Mouse (Mus musculus) midbrain, embryonic 14.5 days (tissue): ENCODE data around the gene Nlrx1. TPM values are rescaled to one million over a fixed set of nuclear protein-coding genes. Genes with fewer than 3 reads are reported as not detected.

Experiments
- ATAC-seq: fragments of 200-750 bp; cut with Nextera tagmentation; 2 replicates; pipeline ENCODE4 v1.8.0; 2017; ENCODE audit warnings: moderate number of reproducible peaks, moderate library complexity; ENCODE audit not compliant: low FRiP score, low TSS enrichment
- DNase-seq: peaks from one replicate; pipeline ENCODE4 v3.0.0-alpha.2; 2015
- H3K27ac ChIP-seq: fragments of 300-500 bp; sonication (generic); replicated peaks from 2 replicates; pipeline ENCODE4 v1.5.1; 2014; ENCODE audit warnings: mild to moderate bottlenecking, low read depth, low read length, moderate library complexity
- H3K27me3 ChIP-seq: fragments of 300-500 bp; sonication (generic); 2 replicates; pipeline ENCODE4 v1.6.1; 2014; ENCODE audit warnings: low read length, control low read depth, mixed read lengths; ENCODE audit not compliant: control insufficient read depth, insufficient read depth
- H3K36me3 ChIP-seq: fragments of 300-500 bp; sonication (generic); 2 replicates; pipeline ENCODE4 v1.6.1; 2014; ENCODE audit warnings: low read length, control low read depth; ENCODE audit not compliant: control insufficient read depth, insufficient read depth
- H3K4me1 ChIP-seq: fragments of 300-500 bp; sonication (generic); 2 replicates; pipeline ENCODE4 v1.6.1; 2014; ENCODE audit warnings: mild to moderate bottlenecking, antibody characterized with exemption, low read length, control low read depth; ENCODE audit not compliant: control insufficient read depth, insufficient read depth
- H3K4me2 ChIP-seq: fragments of 300-500 bp; sonication (generic); 2 replicates; pipeline ENCODE4 v1.6.1; 2014; ENCODE audit warnings: mild to moderate bottlenecking, low read length, moderate library complexity
- H3K4me3 ChIP-seq: fragments of 300-500 bp; sonication (generic); replicated peaks from 2 replicates; pipeline ENCODE4 v1.5.1; 2014; ENCODE audit warnings: low read depth, low read length
- H3K9ac ChIP-seq: fragments of 300-500 bp; sonication (generic); replicated peaks from 2 replicates; pipeline ENCODE4 v1.6.1; 2014; ENCODE audit warnings: mild to moderate bottlenecking, low read length, moderate library complexity
- H3K9me3 ChIP-seq: fragments of 300-500 bp; sonication (generic); 2 replicates; pipeline ENCODE4 v1.6.1; 2016; ENCODE audit warnings: low read length, control low read depth, mixed read lengths; ENCODE audit not compliant: control insufficient read depth
- WGBS: fragments of 180-500 bp; shearing (Covaris S2); extraction: QIAGEN DNeasy Blood & Tissue Kit; methylation state at CpG from one replicate; pipeline ENCODE4 v1.1.7; 2014; 5-methylcytosine and 5-hydroxymethylcytosine counted together
- polyA plus RNA-seq: library from polyadenylated mRNA; unstranded; fragments of >200 nt; fragmentation: Nextera tagmentation; extraction: Ambion mirVana; gene quantifications from 2 replicates; pipeline ENCODE4 v1.2.1, GENCODE M21; 2014

The Nlrx1 gene
- polyA plus RNA-seq, 1 experiment from 2014 or later: 3.9 TPM

GRCm38 (mm10) chr9:44212406-44212805, 56.0 kb downstream of the Nlrx1 start:
- no peak overlapping the region for H3K9ac ChIP-seq
- H3K4me3 ChIP-seq: no peak overlapping the region
- H3K4me2 ChIP-seq: no peak overlapping the region
- H3K9me3 ChIP-seq: no peaks in the 10 kb centered on the region; the same call in 1 of the 2 replicates
- DNase-seq (no peak), ATAC-seq (no peak)
- H3K27me3 ChIP-seq: no peaks in the 10 kb centered on the region
- H3K4me1 ChIP-seq: no peaks in the 10 kb centered on the region
- no peaks in the 10 kb centered on the region; the same call in 1 of the 2 replicates for H3K36me3 ChIP-seq
- 98% methylated on average over 4 of the region's 4 CpGs for WGBS
- H3K27ac ChIP-seq: no peak overlapping the region

GRCm38 (mm10) chr9:44209416-44209815, 59.0 kb downstream of the Nlrx1 start:
- H3K9ac ChIP-seq: no peak overlapping the region
- no peaks in the 10 kb centered on the region; the same call in 1 of the 2 replicates for H3K36me3 ChIP-seq
- ATAC-seq: no peak
- no peak overlapping the region for H3K4me3 ChIP-seq
- no peak for DNase-seq
- H3K27me3 ChIP-seq: no peaks in the 10 kb centered on the region
- H3K27ac ChIP-seq: no peak overlapping the region
- 97% methylated on average over 4 of the region's 4 CpGs for WGBS
- H3K4me1 ChIP-seq: no peaks in the 10 kb centered on the region
- H3K9me3 ChIP-seq: no peaks in the 10 kb centered on the region; the same call in 1 of the 2 replicates
- H3K4me2 ChIP-seq: no peak overlapping the region

DNA sequence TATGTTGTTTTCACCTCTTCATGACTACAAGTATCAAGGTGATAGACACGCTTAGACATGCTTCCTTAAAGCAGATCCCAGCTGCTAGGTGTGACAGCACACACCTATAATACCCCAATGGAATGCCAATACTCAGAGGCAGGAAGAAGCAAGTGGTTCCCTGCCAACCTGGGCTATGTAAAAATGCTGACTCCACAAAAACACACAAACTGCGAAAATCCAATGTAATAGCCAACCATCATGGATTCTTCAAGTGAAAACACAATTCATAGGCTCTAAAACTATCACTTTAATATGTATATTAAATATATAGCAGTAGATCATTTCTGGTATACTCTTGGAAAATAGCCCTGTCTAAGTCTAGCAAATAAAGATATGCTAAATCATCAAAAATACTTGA, 60.6 kb downstream of the Nlrx1 start:
- no peaks in the 10 kb centered on the region for H3K4me1 ChIP-seq
- H3K4me2 ChIP-seq: no peak overlapping the region
- ATAC-seq (no peak), DNase-seq (no peak)
- no peaks in the 10 kb centered on the region; the same call in 1 of the 2 replicates for H3K9me3 ChIP-seq
- no peaks in the 10 kb centered on the region for H3K27me3 ChIP-seq
- no peak overlapping the region for H3K27ac ChIP-seq
- H3K9ac ChIP-seq: no peak overlapping the region
- WGBS: 96% methylated on average over 2 of the region's 2 CpGs
- no peak overlapping the region for H3K4me3 ChIP-seq
- no peaks in the 10 kb centered on the region; the same call in 1 of the 2 replicates for H3K36me3 ChIP-seq

Other genes starting within 250 kb of the Nlrx1 start
- gene Thy1, start 225.2 kb downstream of the Nlrx1 start, polyA plus RNA-seq: 1.6 and 1.8 TPM in 2 replicates
- gene Usp2, start 201.6 kb downstream of the Nlrx1 start, polyA plus RNA-seq: 6.6 and 9.4 TPM in 2 replicates
- 0.09 and 0.11 TPM in 2 replicates for gene Mfrp, start 166.9 kb downstream of the Nlrx1 start, polyA plus RNA-seq
- 3.7 and 4.0 TPM in 2 replicates for gene C1qtnf5, start 161.4 kb downstream of the Nlrx1 start, polyA plus RNA-seq
- gene Gm49380, start 155.1 kb downstream of the Nlrx1 start, polyA plus RNA-seq: 0.11 and 0.12 TPM in 2 replicates
- gene Rnf26, start 155.1 kb downstream of the Nlrx1 start, polyA plus RNA-seq: 25.7 and 29.9 TPM in 2 replicates
- 6.1 and 13.2 TPM in 2 replicates for gene Mcam, start 134.1 kb downstream of the Nlrx1 start, polyA plus RNA-seq
- 20.1 and 27.6 TPM in 2 replicates for gene Cbl, start 34.5 kb downstream of the Nlrx1 start, polyA plus RNA-seq
- not detected in 2 replicates for gene Ccdc153, start 27.9 kb downstream of the Nlrx1 start, polyA plus RNA-seq
- 0.49 and 0.57 TPM in 2 replicates for gene Pdzd3, start 17.1 kb downstream of the Nlrx1 start, polyA plus RNA-seq
- 18.9 and 20.1 TPM in 2 replicates for gene Abcg4, start 20.0 kb upstream of the Nlrx1 start, polyA plus RNA-seq
- 15.9 and 24.7 TPM in 2 replicates for gene Hinfp, start 37.1 kb upstream of the Nlrx1 start, polyA plus RNA-seq
- 25.2 and 25.5 TPM in 2 replicates for gene C2cd2l, start 51.7 kb upstream of the Nlrx1 start, polyA plus RNA-seq
- 37.0 and 40.5 TPM in 2 replicates for gene Dpagt1, start 57.4 kb upstream of the Nlrx1 start, polyA plus RNA-seq
- 98.1 and 128 TPM in 2 replicates for gene H2afx, start 66.1 kb upstream of the Nlrx1 start, polyA plus RNA-seq
- gene Hmbs, start 75.6 kb upstream of the Nlrx1 start, polyA plus RNA-seq: 53.5 and 64.7 TPM in 2 replicates
- 34.4 and 36.7 TPM in 2 replicates for gene Vps11, start 93.1 kb upstream of the Nlrx1 start, polyA plus RNA-seq
- 18.2 and 27.1 TPM in 2 replicates for gene Hyou1, start 110.9 kb upstream of the Nlrx1 start, polyA plus RNA-seq
- gene Slc37a4, start 128.3 kb upstream of the Nlrx1 start, polyA plus RNA-seq: 42.9 and 46.8 TPM in 2 replicates
- gene Rps25, start 138.5 kb upstream of the Nlrx1 start, polyA plus RNA-seq: 1,282 and 1,427 TPM in 2 replicates
- gene Trappc4, start 139.0 kb upstream of the Nlrx1 start, polyA plus RNA-seq: 329 and 359 TPM in 2 replicates
- 33.3 and 36.4 TPM in 2 replicates for gene Ccdc84, start 150.0 kb upstream of the Nlrx1 start, polyA plus RNA-seq
- gene Foxr1, start 172.5 kb upstream of the Nlrx1 start, polyA plus RNA-seq: not detected in 2 replicates
- gene Upk2, start 186.4 kb upstream of the Nlrx1 start, polyA plus RNA-seq: not detected in 2 replicates
- gene Bcl9l, start 214.2 kb upstream of the Nlrx1 start, polyA plus RNA-seq: 12.6 and 14.9 TPM in 2 replicates